Mouse (Mus musculus) activated CD4-positive, CD25-positive, alpha-beta regulatory T cell, adult 4 months (primary cell): ENCODE results near the gene Slc25a26. TPM values are rescaled to one million over a fixed set of nuclear protein-coding genes. Genes with fewer than 3 reads are reported as not detected.

Experiments
- ATAC-seq: one replicate; pipeline ENCODE4 v1.8.0; 2017
- polyA plus RNA-seq, 2 experiments: library from polyadenylated mRNA; unstranded; fragments of 100-300 nt; shearing (Covaris generic); gene quantifications; one replicate each; pipeline ENCODE4 v1.2.1; 2017

The Slc25a26 gene
- polyA plus RNA-seq = 1 to 10 TPM; 2.6 to 3.8 TPM

DNA sequence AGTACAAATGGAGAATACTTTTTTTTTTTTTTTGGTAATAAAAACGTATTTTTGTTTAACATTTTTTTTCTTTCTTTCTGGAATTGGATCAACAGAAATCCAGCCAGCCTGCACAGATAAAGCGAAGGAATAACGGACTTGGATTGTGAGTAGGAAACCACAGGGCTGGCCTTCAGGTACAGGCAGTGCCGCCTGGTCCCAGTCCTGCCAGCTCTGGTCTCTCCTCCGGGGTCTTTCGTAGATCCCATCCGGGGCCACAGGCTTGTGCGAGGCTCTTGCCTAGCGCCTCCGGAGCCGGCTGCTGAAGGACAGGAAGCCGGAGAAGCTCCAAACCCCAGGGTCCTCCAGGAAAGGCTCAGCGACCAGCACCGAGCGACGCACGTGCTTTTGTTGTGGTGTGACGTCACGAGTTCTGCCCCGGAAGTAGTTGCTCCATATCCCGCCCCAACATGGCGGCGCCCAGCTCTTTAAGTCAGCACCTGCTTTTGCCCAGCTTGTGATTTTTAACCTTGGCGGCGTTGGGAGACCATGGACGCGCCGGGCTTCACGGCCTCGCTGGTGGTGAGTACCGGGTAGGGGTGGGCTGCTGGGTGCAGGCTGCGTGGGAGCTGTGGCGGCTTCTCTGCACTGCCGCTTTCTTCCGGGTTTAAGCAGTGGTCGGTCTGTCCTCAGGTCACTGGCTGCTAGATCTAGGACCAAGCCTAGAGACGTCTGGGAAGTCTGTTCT is at the start of gene Slc25a26:
Slc25a26 (plus strand) TSS at position 435 of the 727 bp plus-strand sequence.
- peak; percentile 99 for ATAC-seq

DNA sequence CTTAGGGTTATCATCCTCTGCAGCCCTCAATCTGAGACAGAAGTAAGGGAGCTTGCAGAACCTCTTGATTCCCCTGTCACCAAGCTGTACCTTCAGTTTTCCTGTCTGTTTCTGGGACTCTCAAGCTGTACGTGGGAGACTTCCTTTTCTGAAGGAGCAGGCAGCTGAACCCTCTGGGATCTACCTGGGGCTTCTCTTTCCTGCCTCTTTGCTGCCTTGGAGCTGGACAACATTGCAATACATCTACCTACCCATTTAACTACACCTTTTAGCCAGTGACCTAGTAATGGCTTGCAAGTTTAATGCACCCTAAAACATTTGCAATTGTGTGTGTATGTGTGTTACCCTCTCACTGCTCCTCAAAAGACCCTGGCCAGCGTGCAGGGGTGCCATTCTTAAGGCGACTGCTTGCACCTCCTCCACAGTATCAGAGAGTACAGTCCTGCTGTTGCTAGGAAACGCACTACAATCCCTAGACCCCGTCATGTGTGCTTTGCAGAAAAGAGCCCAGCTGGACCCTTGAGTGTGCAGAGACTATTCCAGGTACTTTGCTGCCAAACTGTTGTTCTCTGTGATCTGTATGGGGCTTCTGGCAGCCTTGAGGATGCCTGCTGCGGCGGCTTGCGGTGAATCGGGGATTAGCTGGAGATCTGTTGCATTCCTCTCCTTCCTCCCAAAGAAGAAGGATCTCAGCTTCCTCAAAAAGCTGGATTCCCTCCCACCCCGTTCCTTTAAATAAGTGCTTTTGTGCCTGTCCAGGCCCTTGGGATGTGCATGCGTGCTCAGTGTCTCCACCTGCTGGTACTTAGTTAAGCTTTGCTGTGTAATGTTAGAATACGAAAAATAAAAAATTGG is 35.9 kb upstream of the Slc25a26 start:
- no peak for ATAC-seq

DNA sequence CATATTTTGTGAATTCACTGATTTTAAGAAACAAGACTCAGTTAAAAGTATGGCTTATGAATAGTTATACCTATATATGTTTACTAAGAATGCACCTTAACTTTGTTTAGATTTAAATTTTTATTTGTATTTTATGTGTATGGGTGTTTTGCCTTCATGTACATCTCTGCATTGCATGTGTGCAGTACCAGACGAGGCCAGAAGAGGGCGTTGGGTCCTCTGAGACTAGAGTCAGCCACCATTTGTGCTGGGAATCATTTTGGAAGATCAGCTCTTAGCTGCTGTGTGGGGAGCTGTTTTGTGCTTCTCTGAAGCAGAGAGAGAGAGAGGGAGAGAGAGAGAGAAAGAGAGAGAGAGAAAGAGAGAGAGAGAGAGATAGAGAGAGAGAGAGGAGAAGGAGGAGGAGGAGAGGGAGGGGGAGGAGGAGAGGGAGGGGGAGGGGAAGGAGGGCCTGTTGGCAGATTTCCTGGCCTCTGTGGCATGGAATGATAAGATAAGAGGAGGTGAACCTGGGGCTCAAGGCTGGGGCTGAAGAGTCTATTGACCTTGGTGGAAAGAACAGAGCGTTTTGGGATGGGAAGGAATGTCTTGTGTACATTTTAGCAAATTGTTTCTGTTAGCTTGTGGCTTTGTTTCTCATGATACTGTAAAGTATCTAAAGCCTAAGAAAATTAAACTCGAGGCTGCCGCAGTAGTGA is 33.5 kb upstream of the Slc25a26 start:
- no peak for ATAC-seq

DNA sequence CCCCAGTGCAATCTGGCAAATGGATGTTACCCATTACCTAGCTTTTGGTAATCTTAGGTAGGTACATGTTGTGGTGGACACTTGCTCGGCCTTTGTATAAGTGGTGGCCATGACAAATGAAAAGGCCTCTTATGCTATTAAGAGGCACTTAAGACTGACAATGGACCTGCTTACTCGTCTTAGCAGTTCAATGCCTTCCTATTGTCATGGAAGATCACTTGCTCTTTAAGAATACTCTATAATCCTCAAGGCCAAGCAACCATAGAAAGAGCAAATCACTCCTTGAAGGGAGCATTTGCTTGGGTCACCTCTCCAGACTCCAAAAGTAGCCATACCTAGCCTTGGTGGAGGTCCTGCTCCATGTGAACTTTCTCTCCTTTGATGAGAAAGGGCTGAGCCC is 7.4 kb upstream of the Slc25a26 start:
- ATAC-seq = no peak

DNA sequence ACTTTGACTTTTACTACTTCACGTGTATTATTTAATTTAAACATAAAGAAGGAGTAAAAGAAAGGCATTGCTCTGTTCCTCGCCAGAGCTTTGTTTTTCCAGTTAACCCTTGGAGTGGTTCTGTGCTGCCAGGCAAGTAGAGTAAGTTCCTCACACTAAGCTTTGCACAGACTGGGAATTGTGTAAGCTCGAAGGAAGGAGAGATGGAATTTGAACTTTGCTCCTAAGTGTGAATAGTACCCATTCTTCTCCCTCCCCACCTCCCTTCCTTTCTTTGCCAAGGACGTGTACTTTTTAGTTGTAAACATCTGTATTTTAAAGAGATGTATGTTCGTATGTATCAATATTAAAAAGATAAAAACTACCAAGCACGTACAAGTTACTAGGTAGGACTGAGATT is 3.8 kb downstream of the Slc25a26 start:
- no peak for ATAC-seq

DNA sequence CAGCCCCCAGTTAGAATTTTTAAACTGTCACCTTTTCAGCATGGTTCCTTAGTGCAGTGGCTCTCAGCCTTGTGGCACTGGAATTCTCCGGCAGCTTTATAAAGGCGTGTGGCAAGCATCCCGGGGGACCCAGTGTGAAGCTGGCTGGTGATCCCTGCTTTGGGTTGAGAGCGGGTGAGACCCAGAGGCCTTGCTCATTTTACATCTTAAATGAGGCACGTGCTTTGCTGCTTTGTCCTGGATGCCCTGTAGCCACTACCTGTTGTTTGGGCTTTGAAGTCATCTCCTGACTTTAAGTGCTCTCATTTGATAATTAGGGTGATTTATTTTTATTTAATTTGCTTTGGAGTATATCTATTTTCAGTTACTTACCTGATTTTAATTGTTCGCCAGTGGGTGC is 7.8 kb downstream of the Slc25a26 start:
- no peak for ATAC-seq

DNA sequence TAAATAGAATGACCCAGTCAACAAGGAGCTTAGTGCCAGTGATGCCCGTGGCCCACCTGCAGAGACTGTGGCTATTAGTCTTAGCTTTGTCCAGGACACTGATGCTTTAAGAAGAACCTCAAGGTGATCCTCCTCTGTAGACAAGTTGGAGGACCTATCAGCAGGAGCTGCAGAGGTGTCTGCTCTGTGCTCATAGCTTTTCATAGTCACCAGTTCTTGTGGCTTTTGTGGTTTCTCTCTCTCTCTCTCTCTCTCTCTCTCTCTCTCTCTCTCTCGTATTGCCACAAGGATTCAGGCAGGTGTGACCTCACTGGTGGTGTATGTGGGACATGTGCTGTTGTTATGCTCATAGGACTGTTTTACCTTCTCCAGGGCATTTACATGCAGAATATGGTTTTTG is 8.7 kb downstream of the Slc25a26 start:
- no peak for ATAC-seq

DNA sequence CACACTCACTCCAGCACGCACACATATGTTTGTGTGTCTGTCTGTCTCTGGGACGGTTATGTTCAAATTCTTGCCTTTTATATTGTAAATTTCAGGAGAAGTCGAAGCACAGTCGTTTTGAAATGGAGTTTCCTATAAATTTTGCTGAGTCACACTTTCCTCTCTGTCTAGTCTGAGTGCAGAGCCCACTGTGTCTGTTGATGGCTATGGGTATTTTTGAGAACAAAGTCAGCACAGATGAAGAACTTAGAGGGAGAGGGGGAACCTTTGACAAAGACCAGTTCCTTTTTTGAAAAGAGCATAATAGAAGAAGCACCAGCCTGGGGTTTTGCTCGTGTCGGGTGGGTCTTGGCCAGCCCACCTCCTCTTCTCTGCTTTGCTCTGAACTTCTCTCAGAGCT is 9.1 kb downstream of the Slc25a26 start:
- no peak for ATAC-seq

DNA sequence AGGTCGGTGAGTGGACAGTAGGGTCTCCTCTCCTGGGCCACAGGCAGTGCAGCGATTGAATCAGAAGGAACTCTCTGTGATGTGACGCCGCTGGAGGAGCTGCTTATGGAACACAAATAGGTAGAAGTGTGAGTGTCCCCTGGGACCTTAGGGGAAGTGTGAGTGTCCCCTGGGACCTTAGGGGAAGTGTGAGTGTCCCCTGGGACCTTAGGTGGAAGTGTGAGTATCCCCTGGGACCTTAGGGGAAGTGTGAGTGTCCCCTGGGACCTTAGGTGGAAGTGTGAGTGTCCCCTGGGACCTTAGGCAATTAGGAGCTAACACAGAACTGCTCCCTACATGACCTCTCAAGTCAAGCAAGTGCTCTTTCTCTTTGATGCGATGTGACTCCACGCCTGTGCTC is 18.0 kb downstream of the Slc25a26 start:
- ATAC-seq = no peak

DNA sequence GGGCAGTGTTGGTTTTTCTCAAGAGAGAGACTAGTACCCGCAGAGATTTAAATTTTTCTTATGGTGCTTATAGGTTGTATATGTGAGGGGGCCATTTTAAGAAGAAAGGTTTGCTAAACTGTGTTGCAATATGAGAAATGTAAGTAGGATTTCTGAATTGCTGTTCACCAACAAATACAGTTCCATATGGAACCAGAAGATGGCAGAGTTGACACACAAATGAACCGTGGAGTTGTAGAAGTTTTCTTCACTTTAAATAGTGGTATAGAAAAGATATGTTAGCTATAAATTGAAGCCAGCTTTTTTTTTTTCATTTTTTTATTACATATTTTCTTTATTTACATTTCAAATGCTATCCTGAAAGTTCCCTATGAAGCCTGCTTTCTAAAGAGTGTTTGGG is 24.2 kb downstream of the Slc25a26 start:
- no peak for ATAC-seq

DNA sequence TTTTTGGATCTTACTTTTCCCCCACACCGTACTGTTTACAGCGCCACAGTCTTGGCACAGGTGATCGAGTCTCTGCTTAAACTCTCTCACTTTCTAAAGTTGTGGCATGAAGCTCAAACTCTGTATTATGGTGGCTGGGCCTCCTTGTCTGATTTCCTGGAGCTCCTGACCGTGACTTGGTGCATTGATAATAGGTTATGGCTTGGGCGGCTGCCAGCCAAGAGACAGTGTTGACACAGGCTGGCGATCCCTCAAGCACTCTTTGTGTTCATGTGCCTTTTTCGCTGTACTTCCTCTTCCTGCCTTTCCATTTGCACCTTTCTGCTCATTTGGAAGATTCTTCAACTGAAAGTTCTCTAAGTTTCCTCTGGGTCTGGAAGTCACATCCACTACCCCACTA is 30.6 kb downstream of the Slc25a26 start:
- no peak for ATAC-seq

DNA sequence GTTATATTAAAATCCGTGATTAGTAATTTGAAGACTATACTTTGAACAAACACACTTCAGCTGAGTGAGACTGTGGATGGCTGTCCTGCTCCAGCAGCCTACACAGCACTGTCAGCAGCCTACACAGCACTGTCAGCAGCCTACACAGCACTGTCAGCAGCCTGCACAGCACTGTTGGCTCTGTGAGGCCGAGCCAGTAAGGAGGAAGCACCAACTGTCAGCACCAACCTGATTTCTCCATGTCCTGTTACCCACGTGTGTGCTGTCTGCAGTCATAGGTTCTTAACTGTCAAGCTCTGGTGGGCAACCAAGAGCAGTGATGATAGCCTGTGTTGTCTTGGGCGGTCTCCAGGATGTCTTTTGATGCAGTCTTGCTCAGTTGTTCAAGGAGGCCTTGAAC is 32.0 kb downstream of the Slc25a26 start:
- no peak for ATAC-seq

DNA sequence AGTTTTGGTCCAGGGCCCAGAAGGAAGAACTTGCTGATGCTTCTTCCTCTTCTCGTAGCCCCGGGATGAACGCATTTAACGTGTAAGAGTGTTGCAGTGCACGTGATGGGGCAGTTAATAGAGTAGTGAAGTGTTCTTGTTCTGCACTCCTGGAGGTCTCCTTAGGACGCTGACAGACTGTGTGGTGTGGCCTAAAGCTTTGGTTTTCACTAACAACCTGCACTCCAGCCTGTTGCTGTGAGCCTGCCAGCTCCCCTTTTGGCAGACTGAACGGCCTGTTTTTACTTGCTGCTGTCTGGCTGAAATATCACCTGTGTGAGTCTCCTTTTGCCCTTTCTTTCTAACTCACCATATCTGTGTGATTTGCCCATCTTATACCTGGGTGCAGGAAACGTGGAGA is 36.3 kb downstream of the Slc25a26 start:
- ATAC-seq = no peak

DNA sequence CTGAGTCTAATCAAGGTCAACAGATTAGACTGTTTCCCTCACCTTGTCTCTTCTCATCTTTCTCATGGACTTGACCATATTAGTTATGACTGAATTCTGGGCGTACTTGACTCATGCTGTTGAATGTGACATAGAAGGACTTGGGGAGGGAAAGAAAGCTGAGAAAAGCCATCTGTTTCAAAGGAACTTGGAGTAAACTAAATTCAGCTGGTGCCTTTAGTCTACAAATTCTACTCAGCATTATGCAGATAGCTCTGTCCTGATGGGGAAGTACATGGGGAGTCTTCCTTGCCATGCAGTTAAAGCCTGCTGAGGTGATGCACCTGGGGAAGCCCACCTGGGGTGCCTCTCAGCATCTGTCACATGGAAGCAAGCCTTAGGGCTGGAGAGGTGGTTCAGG is 37.5 kb downstream of the Slc25a26 start:
- ATAC-seq = no peak

DNA sequence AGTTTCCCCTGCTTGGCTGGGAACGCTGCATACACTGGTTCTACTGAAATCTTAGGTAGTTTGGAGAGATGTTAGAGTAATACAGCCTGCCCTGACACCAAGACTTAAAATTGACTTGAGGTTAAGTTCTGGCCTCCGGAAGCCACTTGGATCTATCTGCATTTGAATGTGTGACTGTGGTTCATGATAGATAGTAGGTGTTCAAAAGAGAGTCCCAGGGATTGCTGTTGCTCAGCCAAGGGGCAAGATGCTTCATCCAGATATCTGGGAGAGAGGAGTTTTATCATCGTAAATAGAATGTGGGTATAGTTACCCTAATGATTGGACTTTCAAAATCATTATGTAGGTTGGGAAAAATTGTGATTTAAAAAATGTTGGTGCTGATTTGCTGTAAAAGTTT is 40.0 kb downstream of the Slc25a26 start:
- ATAC-seq = no peak

DNA sequence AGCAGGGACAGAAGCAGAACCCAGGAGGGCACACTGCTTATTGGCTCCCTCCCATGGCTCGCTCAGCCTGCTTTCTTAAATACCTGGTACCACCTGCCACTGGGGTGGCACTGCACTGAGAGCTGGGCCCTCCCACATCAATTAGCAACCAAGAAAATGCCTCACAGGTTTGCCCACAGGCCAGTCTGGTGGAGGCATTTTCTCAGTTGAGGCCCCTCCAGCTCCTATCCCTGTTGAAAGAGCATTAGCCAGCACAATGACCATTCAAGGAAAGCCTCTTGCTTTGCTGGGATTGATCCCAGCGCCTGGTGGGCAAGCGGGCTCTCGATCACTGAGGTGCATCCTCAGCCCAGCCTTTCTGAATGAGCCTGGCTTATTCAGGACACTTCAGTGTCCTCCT is 40.5 kb downstream of the Slc25a26 start:
- ATAC-seq = no peak

DNA sequence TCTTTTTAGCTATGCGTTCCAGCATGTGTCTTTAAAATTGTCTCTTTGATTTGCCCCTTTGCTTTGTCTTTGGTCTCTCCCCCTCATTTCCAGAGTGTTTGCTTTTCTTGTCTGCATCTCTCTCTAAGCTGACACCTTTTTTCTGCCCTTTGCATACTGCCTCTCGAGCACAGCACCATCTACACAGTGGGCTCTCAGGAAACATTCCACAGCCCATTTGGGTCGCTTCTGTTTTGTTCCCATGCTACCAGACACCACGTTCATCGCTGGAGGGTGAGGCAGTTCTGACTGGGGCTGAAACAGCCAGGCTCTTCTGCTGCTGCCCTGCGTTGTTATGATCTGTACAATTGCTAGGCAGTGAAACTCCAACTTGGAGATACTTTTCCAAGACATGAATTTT is 41.0 kb downstream of the Slc25a26 start:
- no peak for ATAC-seq

DNA sequence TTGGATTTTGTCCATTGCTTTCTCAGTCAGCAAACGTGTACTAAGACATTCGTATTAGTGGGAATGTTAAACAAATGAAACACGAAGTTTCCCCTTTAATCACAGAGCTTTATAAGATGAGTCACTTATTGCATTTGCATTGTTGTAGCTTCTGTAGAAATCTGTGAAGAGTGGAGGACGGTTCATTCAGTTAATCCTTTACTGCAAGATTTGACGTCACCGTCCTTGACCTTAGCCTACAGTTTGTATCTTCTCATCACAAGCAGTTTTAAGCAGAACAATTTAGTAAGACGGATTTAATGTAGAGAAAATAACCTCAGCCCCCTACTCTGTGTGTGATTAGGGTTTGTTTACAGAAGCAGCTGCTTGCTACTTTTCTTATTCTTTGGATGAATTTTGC is 41.7 kb downstream of the Slc25a26 start:
- ATAC-seq = no peak

DNA sequence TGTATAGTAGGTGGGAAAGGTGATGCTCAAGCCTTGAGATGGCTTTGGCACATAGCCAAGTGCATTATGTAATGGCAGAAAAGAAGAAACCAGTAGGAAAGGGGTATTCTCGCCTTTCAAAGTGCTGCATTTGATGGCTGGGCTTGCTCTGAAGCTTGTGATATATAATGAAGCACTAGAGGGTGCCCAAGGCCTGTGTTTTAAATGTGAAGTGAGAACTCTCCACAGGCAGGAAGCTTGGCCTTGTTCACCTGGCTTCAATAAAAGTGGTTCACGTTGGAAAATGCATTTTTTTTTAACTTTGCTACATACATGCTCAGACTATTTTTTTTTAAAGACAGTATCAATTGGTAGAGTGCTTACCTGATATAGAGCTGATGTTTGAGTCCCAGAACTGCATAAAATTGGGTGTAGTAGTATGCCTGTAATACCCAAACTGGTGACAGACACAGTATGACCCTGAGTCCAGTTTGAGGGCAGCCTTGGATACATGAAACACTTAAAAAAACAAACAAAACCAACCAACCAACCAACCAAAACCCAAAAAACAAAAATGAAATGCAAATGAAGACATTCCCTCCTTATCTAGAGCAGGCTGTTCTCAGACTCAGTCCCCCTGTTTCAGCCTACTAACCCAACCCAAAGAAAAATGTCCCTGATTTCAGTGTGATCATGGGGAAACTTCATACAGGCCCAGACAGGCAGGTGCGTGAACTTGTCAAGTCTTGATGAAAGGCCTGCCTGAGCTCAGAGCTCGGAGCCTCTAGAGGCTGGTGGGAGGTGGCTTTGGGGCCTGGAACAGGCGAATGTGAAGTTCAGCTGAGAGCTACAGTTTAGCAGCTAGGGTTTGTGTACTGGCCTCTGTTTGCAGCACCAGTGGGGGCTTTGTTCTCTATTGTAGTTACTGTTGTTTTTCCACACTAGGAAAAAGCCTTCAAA is 44.0 kb downstream of the Slc25a26 start:
- ATAC-seq = no peak

DNA sequence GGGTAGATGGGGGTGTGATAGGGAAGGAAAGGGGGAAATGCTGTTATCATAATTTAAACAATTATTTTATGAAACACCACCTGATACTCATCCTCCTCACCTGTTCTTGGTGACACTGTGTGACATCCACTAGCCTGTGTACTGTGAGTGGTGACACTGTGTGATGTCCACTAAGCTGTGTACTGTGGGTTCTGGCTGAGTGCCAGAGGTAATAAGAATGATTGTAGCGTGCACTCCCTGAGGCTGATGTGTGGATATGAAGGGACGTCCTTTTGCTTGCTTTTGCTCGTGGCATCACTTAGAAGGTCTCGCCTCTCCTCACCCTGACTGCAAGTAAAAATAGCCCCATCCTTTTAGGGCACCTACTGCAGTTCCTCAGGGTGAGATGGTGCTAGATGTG is 47.1 kb downstream of the Slc25a26 start:
- no peak for ATAC-seq

DNA sequence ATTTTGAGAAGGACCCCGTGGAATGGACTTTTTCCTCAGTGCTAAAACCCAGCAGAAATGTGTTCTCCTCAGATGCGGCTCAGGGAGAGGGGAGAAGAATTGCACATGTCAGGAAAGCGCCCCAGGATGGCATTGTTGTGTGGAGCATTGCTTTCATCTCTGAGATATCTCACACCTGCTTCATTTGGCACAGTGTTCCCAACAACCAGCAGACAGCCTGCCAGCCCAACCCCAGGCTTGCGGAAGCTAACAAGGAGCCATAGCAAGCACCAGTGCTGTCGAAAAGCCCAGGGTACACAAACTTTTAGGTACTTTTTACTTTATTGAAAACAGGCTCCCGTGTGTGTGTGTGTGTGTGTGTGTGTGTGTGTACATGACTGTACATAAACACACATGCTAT is 50.2 kb downstream of the Slc25a26 start:
- ATAC-seq = no peak

DNA sequence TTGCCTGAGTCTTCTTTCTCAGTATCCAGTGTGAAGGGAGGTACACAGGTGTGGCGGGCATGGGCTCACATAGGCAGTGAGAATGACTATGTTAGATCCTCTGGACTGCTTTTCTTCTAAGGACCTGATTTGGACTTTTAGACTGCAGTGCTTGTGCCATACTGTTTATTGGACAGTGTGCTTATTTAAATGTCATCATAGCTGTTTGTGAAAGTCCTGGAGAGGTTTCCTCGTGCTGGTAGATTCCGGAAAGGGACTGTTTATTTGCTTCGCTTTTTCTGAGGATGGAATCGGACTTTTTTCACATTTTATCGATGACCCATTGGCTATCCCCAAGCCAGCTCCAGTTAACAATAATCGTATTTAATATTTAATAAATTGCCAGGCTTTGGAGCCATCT is 50.7 kb downstream of the Slc25a26 start:
- ATAC-seq = no peak
